Mouse (Mus musculus): ENCODE results near the gene Npas2.

The Npas2 gene

DNA sequence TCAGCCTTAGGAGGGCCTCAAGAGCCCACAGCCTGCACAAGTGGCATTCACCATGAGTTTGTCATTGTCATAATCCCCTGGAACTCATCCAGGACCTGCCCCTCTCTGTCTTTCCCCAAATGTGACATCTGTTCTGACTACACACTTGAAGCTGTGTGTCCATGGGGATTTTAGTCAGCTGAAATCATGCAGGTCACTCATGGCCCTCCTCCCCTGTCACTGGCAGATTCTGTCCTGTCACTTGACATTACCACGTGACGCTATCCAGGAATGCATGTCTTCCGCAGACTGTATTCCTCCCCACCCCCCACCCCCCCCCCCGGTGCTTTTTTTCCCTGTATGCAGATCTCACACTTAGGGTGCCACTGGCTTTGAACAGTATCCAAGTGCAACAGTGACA, 94.3 kb downstream of the Npas2 start:
- no peak for DNase-seq

DNA sequence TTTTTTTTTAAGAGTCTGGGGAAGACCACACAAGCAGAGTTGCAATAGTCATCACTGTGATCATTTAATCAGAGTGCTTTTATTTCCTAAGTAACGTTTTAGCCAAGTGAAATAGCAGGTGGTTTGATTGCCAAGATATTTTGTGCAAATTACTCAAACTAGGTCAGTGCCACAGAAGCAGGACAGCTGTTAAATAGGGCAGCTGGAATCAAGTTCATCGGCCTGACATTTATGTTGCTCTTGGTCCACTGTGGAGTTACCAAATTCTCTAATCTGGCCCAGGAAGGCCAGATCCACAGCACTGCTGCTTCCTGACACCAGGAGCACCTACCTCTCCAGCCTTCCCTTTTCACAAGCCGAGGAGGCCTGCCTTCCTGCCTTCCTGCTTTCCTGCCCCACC, 94.9 kb downstream of the Npas2 start:
- no peak for DNase-seq

DNA sequence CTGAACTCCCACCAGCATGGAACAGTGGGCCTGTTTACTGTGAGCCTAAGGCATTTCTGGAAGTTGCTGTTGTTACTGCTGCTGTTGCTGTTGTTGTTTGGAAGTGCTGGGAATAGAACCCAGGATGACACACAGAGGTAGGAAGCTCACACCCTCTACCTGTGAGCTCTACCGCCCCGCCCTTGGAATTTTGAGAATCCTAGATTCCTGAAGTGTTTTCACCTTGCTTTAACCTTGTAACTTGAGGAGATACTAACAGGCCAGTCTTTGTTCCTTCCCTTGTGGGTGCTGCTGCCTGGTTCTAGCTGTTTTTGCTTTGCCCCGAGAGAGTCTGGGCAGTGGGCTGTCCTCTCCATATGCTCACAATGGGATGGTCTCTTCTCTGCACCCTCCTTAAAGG, 98.5 kb downstream of the Npas2 start:
- no peak for DNase-seq

DNA sequence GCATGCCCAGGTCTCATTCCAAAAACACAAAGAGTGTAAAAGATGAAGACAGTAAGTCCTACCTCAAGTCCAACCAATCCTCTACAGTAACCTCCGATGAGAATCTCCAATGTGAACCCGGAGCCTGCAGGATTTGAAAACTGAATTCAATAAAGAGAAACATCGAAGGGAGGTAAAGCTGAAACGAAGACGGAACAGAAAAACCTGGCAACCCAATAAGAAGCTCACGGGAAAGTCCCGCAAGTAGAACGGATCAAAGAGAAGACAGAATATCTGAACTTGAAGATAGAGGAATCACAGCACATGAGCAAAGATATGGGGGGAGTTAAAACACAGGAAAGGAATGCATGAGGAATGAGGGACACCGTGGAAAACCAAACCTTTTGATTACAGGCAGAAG, 104.8 kb downstream of the Npas2 start:
- no peak for DNase-seq

- no peak for DNase-seq
These were observed 106.7 kb downstream of the Npas2 start for GRCm38 (mm10) chr1:39300243-39300642.

- no peak for DNase-seq
These were observed 107.1 kb downstream of the Npas2 start for GRCm38 (mm10) chr1:39300676-39301075.

GRCm38 (mm10) chr1:39302246-39302645, 108.7 kb downstream of the Npas2 start:
- no peak for DNase-seq

GRCm38 (mm10) chr1:39303054-39303649, 109.6 kb downstream of the Npas2 start:
- no peak for DNase-seq

GRCm38 (mm10) chr1:39307291-39307690, 113.8 kb downstream of the Npas2 start:
- no peak for DNase-seq

DNA sequence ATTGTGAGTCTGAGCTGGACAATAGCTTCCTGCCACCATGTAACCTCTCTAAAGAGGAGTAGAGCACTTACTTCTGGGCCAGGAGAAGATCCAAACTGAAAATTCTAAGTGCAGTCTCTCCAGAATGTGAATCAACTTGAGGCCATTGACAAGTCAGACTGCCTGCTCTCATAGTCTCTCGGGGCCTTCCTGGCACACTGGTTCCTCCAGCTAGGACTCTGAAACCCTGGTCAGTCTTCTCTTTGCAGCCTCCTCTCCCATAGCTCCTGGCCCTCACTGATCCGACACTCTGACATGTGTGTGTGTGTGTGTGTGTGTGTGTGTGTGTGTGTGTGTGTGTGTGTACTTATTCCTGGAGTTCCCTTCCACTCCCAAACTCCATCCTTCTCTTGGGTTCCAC, 114.4 kb downstream of the Npas2 start:
- no peak for DNase-seq

- DNase-seq: no peak
These were observed 116.0 kb downstream of the Npas2 start for GRCm38 (mm10) chr1:39309548-39309947.

GRCm38 (mm10) chr1:39312345-39312967, 118.9 kb downstream of the Npas2 start:
- DNase-seq: no peak

- DNase-seq: no peak
These were observed 120.1 kb downstream of the Npas2 start for GRCm38 (mm10) chr1:39313352-39314245.

GRCm38 (mm10) chr1:39317935-39318334, 124.4 kb downstream of the Npas2 start:
- no peak for DNase-seq

GRCm38 (mm10) chr1:39318870-39319269, 125.3 kb downstream of the Npas2 start:
- DNase-seq: no peak

DNA sequence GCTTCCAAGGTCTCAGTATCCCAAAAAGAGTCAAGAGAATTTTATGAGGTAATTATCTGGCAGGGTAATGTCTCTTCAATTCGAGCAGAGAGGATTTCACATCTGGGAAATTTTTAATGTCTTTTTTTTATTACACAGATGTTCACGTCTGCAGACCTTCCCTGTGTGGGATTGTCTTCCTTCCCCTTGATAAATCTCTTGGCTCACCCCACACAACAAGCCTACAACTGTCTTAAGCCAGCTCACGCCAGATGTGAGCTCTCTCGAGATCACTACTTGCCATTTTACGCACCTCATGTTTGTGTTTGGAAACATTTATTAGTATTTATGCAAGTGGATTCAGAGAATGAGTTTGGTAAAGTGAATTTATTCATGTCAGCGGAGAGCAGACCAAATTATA, 128.4 kb downstream of the Npas2 start:
- no peak for DNase-seq

DNA sequence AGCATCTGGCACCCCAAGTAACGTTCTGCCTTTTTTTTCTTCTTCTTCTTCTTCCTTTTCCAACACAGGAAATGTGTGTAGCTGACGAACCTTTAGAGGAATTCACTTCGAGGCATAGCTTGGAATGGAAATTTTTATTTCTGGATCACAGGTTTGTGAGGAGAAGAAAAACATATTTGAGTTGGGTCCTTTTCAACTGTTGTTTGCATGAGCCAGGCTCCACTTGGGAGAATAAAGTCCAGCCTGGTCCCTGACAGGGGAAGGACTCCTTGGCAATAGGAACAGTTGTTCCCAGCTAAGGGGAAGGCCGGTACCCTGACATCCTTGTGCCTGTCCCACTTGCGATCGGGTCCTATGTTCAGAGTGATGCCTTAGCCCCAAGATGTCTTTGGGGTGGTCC, 131.7 kb downstream of the Npas2 start:
- no peak for DNase-seq

DNA sequence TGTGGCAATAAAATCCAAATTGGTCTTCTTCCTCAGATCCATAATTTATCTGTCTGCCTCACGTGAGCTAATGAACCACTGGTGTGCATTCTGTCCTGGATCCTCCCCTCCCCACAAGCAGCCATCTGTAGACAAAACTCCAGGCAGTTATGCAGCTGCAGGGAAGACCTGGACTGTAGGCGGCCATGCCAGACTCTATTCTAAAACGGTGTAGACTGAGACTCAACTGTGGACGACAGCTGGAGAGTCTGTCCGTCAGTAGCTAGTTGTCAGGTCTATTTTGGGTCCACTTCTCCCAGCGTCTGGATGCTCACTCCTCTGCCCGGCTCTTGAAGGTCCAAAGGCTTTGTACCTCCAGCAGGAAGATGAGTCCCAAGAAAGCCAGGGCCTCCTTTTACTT, 134.0 kb downstream of the Npas2 start:
- no peak for DNase-seq

- DNase-seq: no peak
These were observed 137.5 kb downstream of the Npas2 start for GRCm38 (mm10) chr1:39330857-39331594.

DNA sequence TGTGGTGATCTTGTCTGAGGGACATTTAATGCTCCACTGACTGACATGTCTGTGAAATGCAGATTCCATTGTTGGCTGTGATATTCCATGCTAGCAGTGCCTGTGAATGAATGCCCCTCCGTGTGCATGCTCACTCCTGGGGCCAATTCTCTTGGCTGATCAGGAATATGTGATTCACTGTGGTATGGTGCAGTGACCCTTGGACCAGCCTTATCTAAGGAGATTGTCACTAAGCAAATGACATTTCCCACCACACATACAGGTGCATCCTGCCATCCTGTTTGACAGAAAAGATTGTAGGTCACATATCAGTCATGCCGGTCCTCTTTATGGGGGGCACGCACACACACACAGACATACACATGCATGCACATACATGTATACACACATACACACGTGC, 138.9 kb downstream of the Npas2 start:
- no peak for DNase-seq

- DNase-seq: no peak
These were observed 142.1 kb downstream of the Npas2 start for GRCm38 (mm10) chr1:39335561-39336196.

DNA sequence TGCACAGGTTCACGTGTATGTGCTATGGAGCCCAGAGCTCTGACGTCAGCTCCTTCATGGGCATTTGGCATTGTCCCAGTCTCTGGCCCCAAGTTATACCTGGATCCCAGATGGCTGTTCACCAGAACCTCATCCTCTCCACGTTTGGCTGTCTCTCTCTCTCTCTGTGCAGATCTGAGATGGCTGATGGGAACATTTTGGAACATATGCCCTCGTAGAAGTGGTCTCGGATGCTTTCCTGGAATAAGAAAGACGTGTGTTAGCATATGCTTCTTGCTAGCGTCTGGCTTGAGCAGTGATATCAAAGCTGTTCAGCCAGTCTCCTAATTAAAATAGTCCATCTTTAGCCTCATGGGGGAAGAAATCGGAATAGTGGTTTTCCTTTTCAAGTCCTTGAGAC, 143.3 kb downstream of the Npas2 start:
- no peak for DNase-seq

GRCm38 (mm10) chr1:39338831-39339230, 145.3 kb downstream of the Npas2 start:
- no peak for DNase-seq
